Mouse (Mus musculus) urinary bladder, postnatal 4 days (tissue): ENCODE results near the gene Prkca.
A peak's percentile ranks its signal among the peaks of the same experiment; 100 is the strongest.

Source experiments
- DNase-seq, 2 experiments: peaks; one replicate each; pipeline ENCODE4 v3.0.0; 2021 to 2022; ENCODE audit warnings: low spot score in 2 of 2

Gene Prkca

GRCm38 (mm10) chr11:108340293-108340692, 3.4 kb downstream of the Prkca start:
- no peak for DNase-seq

- no peak for DNase-seq
Observed at GRCm38 (mm10) chr11:108336445-108336844, 7.3 kb downstream of the Prkca start.

GRCm38 (mm10) chr11:108335536-108335935, 8.2 kb downstream of the Prkca start:
- no peak for DNase-seq

GRCm38 (mm10) chr11:108334658-108335057, 9.1 kb downstream of the Prkca start:
- DNase-seq = no peak

GRCm38 (mm10) chr11:108333583-108334379, 9.9 kb downstream of the Prkca start:
- DNase-seq = no peak

GRCm38 (mm10) chr11:108333006-108333405, 10.7 kb downstream of the Prkca start:
- no peak for DNase-seq

- DNase-seq = no peak
Observed at GRCm38 (mm10) chr11:108330818-108331217, 12.9 kb downstream of the Prkca start.

- DNase-seq = no peak
Observed at GRCm38 (mm10) chr11:108325943-108326342, 17.8 kb downstream of the Prkca start.

- no peak for DNase-seq
Observed at GRCm38 (mm10) chr11:108322156-108322555, 21.6 kb downstream of the Prkca start.

- no peak for DNase-seq
Observed at GRCm38 (mm10) chr11:108320561-108320960, 23.2 kb downstream of the Prkca start.

GRCm38 (mm10) chr11:108319162-108319561, 24.6 kb downstream of the Prkca start:
- no peak for DNase-seq

GRCm38 (mm10) chr11:108317878-108318277, 25.9 kb downstream of the Prkca start:
- DNase-seq = no peak

- no peak for DNase-seq
Observed at GRCm38 (mm10) chr11:108315736-108316135, 28.0 kb downstream of the Prkca start.

GRCm38 (mm10) chr11:108312516-108312915, 31.2 kb downstream of the Prkca start:
- no peak for DNase-seq

GRCm38 (mm10) chr11:108311912-108312311, 31.8 kb downstream of the Prkca start:
- no peak for DNase-seq

- DNase-seq = no peak
Observed at GRCm38 (mm10) chr11:108309791-108310190, 33.9 kb downstream of the Prkca start.

GRCm38 (mm10) chr11:108308253-108308652, 35.5 kb downstream of the Prkca start:
- no peak for DNase-seq

- no peak for DNase-seq
Observed at GRCm38 (mm10) chr11:108307258-108307657, 36.5 kb downstream of the Prkca start.

GRCm38 (mm10) chr11:108303787-108304186, 39.9 kb downstream of the Prkca start:
- DNase-seq = no peak

GRCm38 (mm10) chr11:108301796-108302490, 41.8 kb downstream of the Prkca start:
- no peak for DNase-seq

- DNase-seq = no peak
Observed at GRCm38 (mm10) chr11:108301036-108301435, 42.7 kb downstream of the Prkca start.

- no peak for DNase-seq
Observed at GRCm38 (mm10) chr11:108300443-108300842, 43.3 kb downstream of the Prkca start.

- peak in 1 of 2 experiments; percentile 63 for DNase-seq
Observed at GRCm38 (mm10) chr11:108299913-108300312, 43.8 kb downstream of the Prkca start.
